Mouse (Mus musculus) thymus, postnatal 10 days (tissue): ENCODE measurements around the gene Raver1.

Experiments used
- DNase-seq, 2 experiments: peaks; one replicate each; pipeline ENCODE4 v3.0.0; 2021; ENCODE audit warnings: low spot score in 2 of 2

The Raver1 gene

DNA sequence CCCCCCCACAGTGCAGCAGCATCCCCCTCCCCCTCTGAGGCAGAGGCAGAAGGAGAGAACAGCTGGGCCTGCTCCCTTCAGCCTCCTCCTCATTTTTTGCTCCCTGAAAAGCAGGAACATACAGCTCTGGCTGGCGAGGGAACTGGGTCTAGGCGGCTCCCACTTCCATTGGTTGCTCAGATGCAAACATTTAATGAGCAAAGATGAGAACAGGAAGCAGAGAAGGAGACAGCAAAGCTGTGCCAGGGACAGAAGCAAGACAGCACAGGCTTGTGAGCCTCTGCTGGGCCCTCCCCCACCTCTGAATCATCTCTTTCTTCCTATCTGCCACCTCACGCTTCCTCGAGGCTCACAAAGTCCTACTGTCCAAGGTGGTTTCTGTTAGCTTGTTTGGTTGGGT lies 50.5 kb downstream of the Raver1 start:
- DNase-seq = no peak

DNA sequence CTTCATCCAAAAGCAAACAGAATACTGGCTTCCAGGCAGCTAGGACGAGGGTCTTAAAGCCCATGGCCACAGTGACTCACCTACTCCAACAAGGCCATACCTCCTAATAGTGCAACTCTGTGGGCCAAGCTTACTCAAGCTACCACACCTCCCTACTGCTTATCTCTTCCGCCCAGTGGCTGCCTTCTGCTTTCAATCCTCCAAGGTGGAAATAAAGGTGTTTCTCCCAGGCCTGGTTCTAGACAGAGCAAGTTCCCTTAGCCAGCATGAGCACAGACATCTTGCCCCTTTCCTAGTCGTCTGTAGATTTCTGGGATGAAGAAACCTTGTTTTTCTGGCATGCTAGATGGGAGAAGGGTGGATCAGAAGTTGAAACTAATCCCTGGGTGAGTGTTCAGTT lies 52.0 kb downstream of the Raver1 start:
- DNase-seq = no peak

DNA sequence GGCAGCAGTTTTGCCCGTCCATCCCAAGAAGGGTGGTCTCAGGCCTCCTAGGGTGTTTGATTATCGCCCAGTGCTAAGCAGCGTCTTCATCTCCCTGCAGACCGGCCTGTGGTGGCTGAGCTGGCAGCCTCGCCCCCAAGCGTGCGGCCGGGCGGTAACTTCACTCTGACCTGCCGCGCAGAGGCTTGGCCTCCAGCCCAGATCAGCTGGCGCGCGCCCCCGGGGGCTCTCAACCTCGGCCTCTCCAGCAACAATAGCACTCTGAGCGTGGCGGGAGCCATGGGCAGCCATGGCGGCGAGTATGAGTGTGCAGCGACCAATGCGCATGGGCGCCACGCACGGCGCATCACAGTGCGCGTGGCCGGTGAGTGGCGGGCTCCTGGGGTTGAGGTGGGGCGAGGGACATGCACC lies 54.3 kb downstream of the Raver1 start:
- no peak for DNase-seq

DNA sequence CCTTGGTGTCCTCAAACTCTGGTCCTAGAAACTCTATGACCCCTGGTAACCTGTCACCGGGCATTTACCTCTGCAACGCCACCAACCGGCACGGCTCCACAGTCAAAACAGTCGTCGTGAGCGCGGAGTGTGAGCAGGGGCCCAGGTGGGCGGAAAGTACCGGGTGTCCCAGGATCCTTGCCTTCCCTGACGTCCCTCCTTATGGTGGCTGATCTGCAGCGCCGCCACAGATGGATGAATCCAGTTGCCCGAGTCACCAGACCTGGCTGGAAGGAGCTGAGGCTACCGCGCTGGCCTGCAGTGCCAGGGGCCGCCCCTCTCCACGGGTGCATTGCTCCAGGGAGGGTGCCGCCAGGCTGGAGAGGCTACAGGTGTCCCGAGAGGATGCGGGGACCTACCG lies 55.1 kb downstream of the Raver1 start:
- DNase-seq = no peak

DNA sequence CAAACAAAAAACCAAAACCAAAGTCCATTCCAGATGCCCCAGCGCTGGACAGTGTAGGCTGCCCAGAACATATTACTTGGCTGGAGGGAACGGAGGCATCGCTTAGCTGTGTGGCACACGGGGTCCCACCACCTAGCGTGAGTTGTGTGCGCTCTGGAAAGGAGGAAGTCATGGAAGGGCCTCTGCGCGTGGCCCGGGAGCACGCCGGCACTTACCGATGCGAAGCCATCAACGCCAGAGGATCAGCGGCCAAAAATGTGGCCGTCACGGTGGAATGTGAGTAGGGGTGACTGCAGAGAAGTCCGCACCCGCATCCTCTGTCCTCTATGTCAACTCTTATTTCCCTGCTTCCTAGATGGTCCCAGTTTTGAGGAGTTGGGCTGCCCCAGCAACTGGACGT lies 55.6 kb downstream of the Raver1 start:
- no peak for DNase-seq

DNA sequence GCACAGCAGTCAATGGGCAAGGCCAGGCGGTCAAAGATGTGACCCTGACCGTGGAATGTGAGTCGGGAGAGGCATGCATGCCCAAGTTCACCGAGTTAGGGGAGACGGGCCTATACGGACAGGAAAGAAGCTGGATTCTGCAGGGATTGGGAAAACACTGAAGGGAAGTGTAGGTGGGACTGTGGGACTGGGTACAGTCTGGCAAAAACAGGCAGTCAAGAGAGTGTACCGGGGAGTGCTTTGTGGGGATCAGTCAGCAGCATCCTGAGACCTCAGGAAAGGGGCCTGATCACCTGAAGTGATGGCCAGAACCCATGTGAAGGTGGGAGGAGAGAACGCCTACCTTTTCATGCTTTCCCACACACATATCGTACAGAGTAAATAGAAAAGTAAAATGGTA lies 56.2 kb downstream of the Raver1 start:
- DNase-seq = no peak

DNA sequence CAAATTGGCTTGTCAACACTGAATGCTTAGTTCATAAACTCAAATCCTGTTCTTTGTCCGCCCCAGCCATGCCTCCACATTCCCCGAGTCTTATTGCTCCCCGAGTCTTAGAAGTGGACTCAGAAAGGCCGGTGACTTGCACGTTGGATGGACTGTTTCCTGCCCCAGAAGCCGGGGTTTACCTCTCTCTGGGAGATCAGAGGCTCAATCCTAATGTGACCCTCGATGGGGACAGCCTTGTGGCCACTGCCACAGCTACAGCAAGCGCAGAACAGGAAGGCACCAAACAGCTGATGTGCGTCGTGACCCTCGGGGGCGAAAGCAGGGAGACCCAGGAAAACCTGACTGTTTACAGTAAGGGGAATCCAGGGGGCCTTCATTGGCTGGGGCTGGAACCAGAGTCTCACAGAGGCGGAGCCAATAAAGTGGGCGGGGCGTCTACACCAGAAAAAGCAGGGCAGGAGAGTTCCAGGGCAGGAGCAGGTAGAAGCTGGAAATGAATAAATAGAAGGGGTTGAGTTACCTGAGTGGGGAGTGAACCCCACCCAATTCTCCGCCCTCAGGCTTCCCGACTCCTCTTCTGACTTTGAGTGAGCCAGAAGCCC lies 57.2 kb downstream of the Raver1 start:
- DNase-seq = no peak

DNA sequence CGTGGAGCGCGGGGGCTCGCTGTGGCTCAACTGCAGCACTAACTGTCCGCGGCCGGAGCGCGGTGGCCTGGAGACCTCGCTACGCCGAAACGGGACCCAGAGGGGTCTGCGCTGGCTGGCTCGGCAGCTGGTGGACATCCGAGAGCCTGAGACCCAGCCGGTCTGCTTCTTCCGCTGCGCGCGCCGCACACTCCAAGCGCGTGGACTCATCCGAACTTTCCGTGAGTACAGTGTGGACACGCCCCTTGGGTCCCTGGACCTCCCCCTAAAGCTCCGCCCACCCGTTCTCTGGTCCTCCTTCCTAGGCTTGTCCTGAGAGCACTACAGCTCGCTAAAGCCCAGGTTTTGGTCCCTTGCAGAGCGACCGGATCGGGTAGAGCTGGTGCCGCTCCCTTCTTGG lies 58.7 kb downstream of the Raver1 start:
- peak; percentile 30 to 42 for DNase-seq

DNA sequence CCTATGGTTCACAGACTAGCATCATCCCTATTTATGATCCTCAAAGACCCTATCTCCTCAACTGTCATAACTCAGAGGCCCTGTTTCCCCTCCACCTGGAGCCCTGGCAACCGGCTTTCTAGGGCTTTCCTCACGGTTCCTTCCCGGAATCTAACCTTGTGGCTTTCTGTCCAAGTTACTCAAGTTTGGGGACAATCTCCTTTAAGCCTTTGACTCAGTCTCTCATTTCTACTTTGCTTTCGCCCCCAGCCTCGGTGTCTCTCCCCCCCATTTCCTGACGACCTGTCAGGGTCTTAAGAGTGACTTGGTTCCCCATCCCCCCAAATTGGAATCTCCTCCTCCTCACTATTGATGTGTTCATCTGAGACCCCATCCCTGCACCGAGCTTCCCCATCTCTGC lies 59.3 kb downstream of the Raver1 start:
- DNase-seq = no peak

DNA sequence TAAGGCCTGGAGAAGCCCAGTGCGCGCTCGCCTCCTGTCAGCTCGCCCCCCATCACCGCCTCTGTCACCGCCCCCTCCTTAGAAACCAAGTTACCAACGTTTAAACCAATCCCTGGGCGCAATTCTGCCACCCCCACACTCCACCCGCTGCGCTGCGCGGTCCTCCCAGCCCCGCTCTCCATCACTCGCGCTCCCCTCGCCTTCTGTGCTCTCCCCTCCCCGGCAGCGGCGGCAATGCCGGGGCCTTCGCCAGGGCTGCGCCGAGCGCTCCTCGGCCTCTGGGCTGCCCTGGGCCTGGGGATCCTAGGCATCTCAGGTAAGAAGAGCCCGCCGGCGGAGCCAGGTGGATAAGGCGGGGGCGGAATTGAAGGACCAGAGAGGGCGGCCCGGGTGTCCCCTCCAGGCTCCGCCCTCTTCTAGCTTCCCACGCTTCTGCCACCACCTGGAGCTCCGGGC lies 59.9 kb downstream of the Raver1 start, which contains the start of gene Icam5:
Gene Icam5 (plus strand): TSS at position 178 of the 456 bp plus-strand sequence.
- DNase-seq = no peak

DNA sequence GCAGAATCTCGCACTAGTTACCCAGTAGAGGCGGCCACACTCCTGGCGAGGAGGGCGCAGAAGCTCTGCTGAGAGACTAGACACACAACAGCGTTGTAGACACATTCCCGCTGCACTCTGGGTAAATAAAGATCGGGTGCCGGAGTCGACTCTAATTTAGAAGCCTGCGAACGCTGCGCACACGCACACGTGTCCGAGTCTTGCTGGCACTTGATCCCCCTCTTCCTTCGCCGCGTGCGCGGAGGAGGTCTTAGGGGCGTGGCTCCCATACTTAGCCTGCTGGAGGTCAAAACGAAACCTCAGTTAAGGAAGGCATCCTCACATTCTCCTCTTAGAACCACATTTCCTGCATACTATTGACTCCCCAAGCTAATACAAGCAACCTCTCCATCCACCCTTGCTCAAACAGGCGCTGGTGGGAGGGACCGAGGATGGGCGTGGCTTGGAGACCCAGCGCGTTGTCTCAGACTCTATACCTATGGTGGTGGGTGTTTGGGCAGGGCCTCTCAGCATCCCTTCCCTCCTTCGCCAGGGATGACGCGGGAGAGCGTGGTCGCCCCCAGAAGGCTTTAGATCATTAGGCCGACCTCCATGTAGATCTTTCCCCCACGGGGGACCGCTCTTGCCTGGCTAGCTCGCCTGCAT lies 60.4 kb downstream of the Raver1 start:
- DNase-seq = peak; percentile 37 to 42

DNA sequence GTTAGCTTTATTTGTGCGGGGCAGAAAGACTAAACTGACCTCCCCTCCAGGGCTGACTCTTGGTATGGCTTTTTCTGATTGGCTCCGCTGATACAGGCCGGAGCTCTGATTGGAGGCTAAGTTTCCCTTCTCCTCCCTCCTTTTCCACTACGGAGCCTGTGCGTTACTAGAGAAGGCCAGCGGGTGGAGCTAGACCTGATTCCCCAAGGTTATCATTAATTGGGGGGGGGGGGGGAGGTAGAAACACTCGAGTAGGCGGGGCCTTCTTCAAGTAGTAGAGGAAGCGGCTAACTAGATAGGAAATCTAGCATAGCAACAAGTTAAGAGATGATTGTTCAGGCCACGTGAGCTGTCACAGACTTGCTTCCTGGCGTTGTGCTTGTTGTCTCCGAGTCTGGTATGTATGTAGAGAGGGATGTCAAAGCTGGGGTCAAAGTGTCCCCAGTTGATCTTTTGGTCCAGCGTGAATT lies 61.0 kb downstream of the Raver1 start:
- peak; percentile 86 to 87 for DNase-seq

DNA sequence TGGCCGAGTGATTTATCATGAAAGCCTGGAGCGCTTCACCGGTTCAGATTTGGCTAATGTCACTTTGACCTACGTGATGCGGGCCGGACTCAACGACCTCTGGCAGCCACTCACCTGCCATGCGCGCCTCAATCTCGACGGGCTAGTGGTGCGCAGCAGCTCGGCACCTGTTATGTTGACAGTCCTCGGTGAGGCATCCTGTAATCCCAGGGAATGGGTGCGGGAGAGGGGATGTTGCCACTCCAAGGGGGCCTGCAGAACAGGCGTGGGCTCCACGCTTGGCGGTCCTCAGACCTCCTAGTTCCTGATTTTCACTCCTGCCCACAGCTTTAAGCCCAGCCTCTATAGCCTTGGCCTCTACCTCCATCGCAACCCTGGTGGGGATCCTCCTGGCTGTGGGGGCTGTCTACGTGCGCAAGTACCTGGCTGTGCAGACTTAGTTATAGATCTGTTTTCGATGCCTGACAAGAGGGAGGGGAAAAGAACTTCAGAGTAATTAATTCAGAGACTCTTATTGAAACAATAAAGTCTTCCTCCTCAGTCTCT lies 61.7 kb downstream of the Raver1 start:
- DNase-seq = no peak

DNA sequence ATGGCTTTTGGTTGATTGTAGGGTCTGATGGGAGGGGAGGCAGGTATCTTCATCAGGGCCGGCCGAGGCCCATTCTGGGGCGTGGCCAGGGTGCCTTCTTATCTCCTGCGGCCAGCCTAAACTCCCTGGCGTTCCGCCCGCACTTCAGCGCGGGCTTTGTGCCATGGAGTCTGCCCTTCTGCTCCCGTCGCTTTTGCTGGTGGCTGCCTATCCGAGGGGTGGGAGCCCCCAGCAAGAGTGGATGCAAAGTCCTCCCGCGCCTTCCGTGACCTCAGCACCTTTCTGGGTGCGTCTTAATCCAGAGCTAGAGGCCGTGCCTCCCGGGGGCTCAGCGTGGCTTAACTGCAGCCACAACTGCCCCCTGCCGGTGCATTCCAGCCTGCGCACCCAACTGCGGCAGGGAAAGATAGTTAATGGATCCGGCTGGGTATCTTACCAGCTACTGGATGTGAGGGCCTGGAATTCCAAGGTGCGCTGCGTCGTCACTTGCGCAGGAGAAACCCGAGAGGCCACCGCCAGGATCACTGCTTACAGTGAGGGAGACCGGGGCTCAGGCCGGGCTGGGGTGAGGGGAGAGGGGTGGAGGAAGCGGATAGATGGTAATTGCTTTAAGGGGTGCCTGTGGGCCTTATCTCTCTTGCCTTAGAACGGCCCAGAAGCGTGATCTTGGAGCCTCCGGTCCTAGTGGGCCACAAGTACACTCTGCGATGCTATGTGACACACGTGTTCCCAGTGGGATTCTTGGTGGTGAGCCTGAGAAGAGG lies 62.3 kb downstream of the Raver1 start, which contains the start of gene Icam4:
Gene Icam4 (plus strand): TSS at position 83 of the 764 bp plus-strand sequence.
- DNase-seq = peak; percentile 63 to 78

DNA sequence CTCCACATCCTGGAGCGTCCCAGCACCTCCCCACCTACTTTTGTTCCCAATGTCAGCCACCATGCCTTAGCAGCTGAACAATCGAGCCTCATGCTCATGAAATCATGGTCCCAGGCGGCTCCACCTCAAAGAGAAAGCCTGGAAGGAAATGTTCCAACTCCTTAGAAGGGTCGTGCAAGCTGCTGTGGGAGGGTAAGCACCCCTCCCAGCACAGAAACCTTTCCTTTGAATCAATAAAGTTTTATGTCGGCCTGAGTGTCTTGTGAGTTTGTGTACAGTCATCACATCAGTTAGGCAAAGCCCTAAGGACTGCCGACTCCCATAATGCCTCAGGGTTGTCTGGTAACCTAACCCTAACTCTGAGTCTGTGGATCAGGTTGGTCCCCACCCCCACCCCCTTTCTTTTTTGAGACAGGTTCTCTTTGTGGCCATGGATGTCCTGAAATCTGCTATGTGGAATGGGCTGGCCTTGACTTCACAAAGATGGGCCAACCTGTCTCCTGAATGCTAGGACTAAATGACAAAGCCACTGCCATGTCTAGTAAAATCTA lies 63.2 kb downstream of the Raver1 start:
- no peak for DNase-seq

DNA sequence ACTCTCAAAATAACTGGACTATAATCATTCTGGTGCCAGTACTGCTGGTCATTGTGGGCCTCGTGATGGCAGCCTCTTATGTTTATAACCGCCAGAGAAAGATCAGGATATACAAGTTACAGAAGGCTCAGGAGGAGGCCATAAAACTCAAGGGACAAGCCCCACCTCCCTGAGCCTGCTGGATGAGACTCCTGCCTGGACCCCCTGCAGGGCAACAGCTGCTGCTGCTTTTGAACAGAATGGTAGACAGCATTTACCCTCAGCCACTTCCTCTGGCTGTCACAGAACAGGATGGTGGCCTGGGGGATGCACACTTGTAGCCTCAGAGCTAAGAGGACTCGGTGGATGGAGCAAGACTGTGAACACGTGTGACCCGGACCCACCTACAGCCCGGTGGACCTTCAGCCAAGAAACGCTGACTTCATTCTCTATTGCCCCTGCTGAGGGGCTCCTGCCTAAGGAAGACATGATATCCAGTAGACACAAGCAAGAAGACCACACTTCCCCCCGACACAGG lies 64.0 kb downstream of the Raver1 start:
- no peak for DNase-seq

DNA sequence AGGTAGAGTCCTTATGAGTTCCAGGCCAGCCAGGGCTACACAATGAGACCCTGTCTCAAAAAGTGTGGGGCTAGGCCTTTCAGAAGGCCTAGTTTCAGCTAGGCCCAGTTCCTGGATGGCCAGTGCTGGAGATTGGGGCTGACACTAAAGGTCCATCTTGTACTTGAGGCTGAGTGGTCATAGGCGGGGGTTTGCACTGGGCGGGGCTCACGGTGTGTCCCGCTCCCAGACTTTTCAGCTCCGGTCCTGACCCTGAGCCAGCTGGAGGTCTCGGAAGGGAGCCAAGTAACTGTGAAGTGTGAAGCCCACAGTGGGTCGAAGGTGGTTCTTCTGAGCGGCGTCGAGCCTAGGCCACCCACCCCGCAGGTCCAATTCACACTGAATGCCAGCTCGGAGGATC lies 65.0 kb downstream of the Raver1 start:
- no peak for DNase-seq

DNA sequence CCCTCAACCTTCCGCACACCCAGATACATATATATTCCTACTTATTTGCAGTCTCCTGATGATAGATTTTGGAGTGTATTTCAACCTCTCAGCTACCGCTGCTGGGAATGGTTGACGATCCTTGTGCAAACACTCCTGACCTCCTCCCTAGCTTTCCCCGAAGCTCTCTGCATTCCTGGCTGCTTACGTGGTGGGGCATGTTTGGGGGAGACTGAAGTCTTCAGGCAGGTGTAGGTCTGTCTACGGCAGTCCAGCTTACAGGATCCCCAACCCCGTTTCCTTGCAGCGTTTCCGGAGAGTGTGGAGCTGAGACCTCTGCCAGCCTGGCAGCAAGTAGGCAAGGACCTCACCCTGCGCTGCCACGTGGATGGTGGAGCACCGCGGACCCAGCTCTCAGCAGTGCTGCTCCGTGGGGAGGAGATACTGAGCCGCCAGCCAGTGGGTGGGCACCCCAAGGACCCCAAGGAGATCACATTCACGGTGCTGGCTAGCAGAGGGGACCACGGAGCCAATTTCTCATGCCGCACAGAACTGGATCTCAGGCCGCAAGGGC lies 66.5 kb downstream of the Raver1 start:
- DNase-seq = no peak
